Mouse (Mus musculus) adrenal gland, postnatal 10 days (tissue): ENCODE measurements around the gene Bdp1. TPM values are rescaled to one million over a fixed set of nuclear protein-coding genes. Genes with fewer than 3 reads are reported as not detected.
A peak's percentile ranks its signal among the peaks of the same experiment; 100 is the strongest.

ENCODE experiments used
- DNase-seq: peaks from one replicate; pipeline ENCODE4 v3.0.0; 2021; ENCODE audit warnings: mixed read lengths
- long read RNA-seq, 2 experiments: library from polyadenylated mRNA; stranded (forward); transcript quantifications; one replicate each; pipeline ENCODE4 v2.0.0; 2021
- total RNA-seq, 2 experiments: library from RNA; stranded (reverse); gene quantifications; 2 replicates each; pipeline ENCODE4 v1.2.3; 2021

Gene Bdp1
- total RNA-seq, result 10 to 100 TPM; 31.8 to 32.9 TPM
- long read RNA-seq, experiment 1, partial matches to known transcripts, result 4 of 6 reads
- long read RNA-seq, experiment 1, other reads (novel, unspliced or antisense), result 2 of 6 reads
- long read RNA-seq, experiment 2, result 0 reads

- DNase-seq, result peak; percentile 98
Measured at GRCm38 (mm10) chr13:100103748-100104254, at the start of gene Bdp1. Bdp1 (minus strand) TSS chr13:100104070.

GRCm38 (mm10) chr13:100152659-100153058 lies 48.8 kb upstream of the Bdp1 start:
- DNase-seq, result peak; percentile 8

- no peak for DNase-seq
Measured at GRCm38 (mm10) chr13:100141646-100142314, 37.9 kb upstream of the Bdp1 start.

- no peak for DNase-seq
Measured at GRCm38 (mm10) chr13:100125258-100125643, 21.4 kb upstream of the Bdp1 start.

GRCm38 (mm10) chr13:100124423-100125257 lies 20.8 kb upstream of the Bdp1 start, which contains the start of gene Smn1:
Smn1 (plus strand) TSS chr13:100124852.
- peak; percentile 97 for DNase-seq

- no peak for DNase-seq
Measured at GRCm38 (mm10) chr13:100123970-100124369, 20.1 kb upstream of the Bdp1 start.

GRCm38 (mm10) chr13:100112218-100112972 lies 8.5 kb upstream of the Bdp1 start:
- DNase-seq, result peak; percentile 22

- peak; percentile 89 for DNase-seq
Measured at GRCm38 (mm10) chr13:100107652-100108472, 4.0 kb upstream of the Bdp1 start, which contains the start of gene Serf1. Serf1 (plus strand) TSS chr13:100108012.

- no peak for DNase-seq
Measured at GRCm38 (mm10) chr13:100103052-100103658, 715 bp downstream of the Bdp1 start.

GRCm38 (mm10) chr13:100098808-100099207 lies 5.1 kb downstream of the Bdp1 start:
- no peak for DNase-seq

GRCm38 (mm10) chr13:100071473-100071872 lies 32.4 kb downstream of the Bdp1 start:
- no peak for DNase-seq

- DNase-seq, result no peak
Measured at GRCm38 (mm10) chr13:100067821-100068220, 36.0 kb downstream of the Bdp1 start.

GRCm38 (mm10) chr13:100063936-100064335 lies 39.9 kb downstream of the Bdp1 start:
- no peak for DNase-seq

- DNase-seq, result peak; percentile 2
Measured at GRCm38 (mm10) chr13:100057738-100058137, 46.1 kb downstream of the Bdp1 start.

- DNase-seq, result no peak
Measured at GRCm38 (mm10) chr13:100026013-100026412, 77.9 kb downstream of the Bdp1 start.

GRCm38 (mm10) chr13:100016891-100017290 lies 87.0 kb downstream of the Bdp1 start:
- DNase-seq, result no peak

GRCm38 (mm10) chr13:100015937-100016336 lies 87.9 kb downstream of the Bdp1 start:
- no peak for DNase-seq

GRCm38 (mm10) chr13:100014906-100015895 lies 88.7 kb downstream of the Bdp1 start, which contains the start of gene Mccc2:
Mccc2 (minus strand) TSS chr13:100015639.
- peak; percentile 91 for DNase-seq

- peak; percentile 29 for DNase-seq
Measured at GRCm38 (mm10) chr13:100005911-100006496, 97.9 kb downstream of the Bdp1 start.
